Mouse (Mus musculus) E14TG2a.4 (cell line): ENCODE measurements at regions not wholly inside any gene's neighbourhood (a gene's known extent, or its start where the extent isn't known, plus 50 kb on each side); places are given as distances from the start of the nearest gene placed in this dataset.
A peak's percentile ranks its signal among the peaks of the same experiment; 100 is the strongest.

ENCODE experiments used
- H3K27me3 ChIP-seq: 2 replicates; pipeline ENCODE4 v1.6.1; 2014; ENCODE audit warnings: low read length, control low read depth; ENCODE audit not compliant: insufficient read depth
- H3K36me3 ChIP-seq: 2 replicates; pipeline ENCODE4 v1.6.1; 2014; ENCODE audit warnings: low read length, control low read depth; ENCODE audit not compliant: insufficient read depth
- H3K4me1 ChIP-seq: replicated peaks from 2 replicates; pipeline ENCODE4 v1.6.1; 2014; ENCODE audit warnings: low read depth, low read length, control low read depth
- H3K4me3 ChIP-seq: replicated peaks from 2 replicates; pipeline ENCODE4 v1.5.1; 2014; ENCODE audit warnings: mild to moderate bottlenecking, low read length
- H3K9me3 ChIP-seq: 2 replicates; pipeline ENCODE4 v1.6.1; 2014; ENCODE audit warnings: low read length, control low read depth
- CTCF ChIP-seq: conservative IDR thresholded peaks from 2 replicates; pipeline ENCODE4 v1.5.1; 2014; ENCODE audit warnings: low read length
- NANOG ChIP-seq: IDR thresholded peaks from 2 replicates; pipeline ENCODE4 v1.6.1; 2014; ENCODE audit warnings: borderline replicate concordance, low read length, mixed read lengths
- POU5F1 ChIP-seq: IDR thresholded peaks from 2 replicates; pipeline ENCODE4 v1.6.1; 2014; ENCODE audit warnings: low read length, borderline replicate concordance

DNA sequence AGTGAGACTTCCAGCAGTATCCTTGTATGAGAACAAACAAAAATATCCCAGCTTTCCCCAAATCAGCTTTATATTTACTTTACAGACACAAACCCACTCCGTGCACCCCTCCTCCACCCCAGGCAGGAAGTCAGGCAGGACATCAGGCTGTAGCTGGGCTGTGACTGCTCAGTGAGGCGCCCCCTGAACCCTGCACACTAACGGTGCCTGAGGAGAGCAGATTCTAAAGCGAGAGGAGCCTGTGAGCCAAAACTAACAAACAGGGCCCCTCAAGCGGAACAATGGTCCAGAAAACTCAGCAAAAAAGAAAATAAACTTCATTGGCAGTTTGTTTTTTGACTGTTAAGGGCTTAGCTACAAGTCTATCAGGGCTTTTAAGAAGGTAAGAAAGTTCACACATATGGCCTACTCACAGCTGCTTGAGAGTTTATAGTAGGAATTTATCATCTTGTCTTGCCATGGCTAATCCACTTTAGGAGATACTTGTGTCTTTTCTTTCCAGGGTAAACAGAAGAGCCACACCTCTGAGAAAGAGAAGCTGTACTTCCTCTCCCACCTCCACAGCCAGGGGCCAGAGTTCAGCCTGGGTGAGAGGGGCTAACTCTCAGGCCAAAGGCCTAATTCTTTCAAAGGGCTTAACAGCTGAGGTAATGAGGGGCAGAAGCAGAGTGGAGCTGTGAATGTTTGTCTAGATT lies 1628.2 kb downstream of the 4930444P10Rik start:
- Histone ChIP-seq H3K27me3 (no peaks in the 10 kb centered on the region), H3K36me3 (no peaks in the 10 kb centered on the region), H3K9me3 (peaks cover 3% of the 10 kb centered on the region; the same call in 1 of the 2 replicates), H3K4me3 (no peak overlapping the region), H3K4me1 (peaks cover 33% of the 10 kb centered on the region)
- no peak for TF ChIP-seq NANOG
- TF ChIP-seq POU5F1 = no peak
- TF ChIP-seq CTCF = no peak

DNA sequence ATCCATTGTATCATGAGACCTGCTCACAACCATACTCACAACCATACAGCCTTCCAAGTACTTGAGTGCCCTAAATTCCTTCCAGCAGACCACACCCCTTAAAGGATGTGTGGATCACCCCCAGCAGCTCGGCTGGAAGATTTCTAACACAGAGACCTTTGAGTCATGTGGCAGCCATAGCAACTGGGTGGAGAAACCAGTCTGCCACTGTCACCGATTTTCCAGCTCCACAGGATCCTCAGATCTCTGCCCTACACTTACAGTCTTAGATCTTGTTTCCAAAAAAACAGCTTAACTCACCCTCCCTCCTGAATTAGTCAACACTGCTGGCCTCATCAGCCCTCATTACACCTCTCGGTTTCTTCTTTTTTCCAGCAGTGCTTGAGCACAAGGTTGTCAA lies 1630.6 kb downstream of the 4930444P10Rik start:
- H3K4me1 ChIP-seq = peaks cover 19% of the 10 kb centered on the region
- H3K36me3 ChIP-seq = no peaks in the 10 kb centered on the region
- no peaks in the 10 kb centered on the region for H3K9me3 ChIP-seq
- no peaks in the 10 kb centered on the region for H3K27me3 ChIP-seq
- TF ChIP-seq CTCF (no peak), NANOG (no peak), POU5F1 (no peak)
- H3K4me3 ChIP-seq = no peak overlapping the region

DNA sequence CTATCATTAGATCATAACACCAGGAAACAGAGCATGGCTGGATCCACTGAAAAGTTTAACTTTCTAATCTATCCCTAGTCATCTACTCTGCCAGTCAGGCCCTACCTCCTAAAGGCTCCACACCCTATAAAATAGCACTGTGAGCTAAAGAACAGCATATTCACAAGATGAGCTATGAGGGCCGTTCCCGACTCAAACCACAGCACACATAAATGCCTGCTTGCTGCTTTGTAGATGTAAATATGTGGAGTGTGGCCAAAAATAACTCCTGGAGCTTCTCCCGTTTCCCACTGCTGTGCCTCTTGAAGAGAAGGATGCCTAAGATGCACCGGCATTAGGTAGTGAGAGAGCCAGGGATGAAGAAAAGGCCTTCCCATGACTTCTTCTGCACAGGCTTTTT lies 1632.3 kb downstream of the 4930444P10Rik start:
- H3K36me3 ChIP-seq = no peaks in the 10 kb centered on the region
- TF ChIP-seq CTCF = no peak
- no peak for TF ChIP-seq NANOG
- TF ChIP-seq POU5F1 = no peak
- no peaks in the 10 kb centered on the region for H3K27me3 ChIP-seq
- no peaks in the 10 kb centered on the region for H3K9me3 ChIP-seq
- H3K4me3 ChIP-seq = no peak overlapping the region
- peaks cover 19% of the 10 kb centered on the region for H3K4me1 ChIP-seq

DNA sequence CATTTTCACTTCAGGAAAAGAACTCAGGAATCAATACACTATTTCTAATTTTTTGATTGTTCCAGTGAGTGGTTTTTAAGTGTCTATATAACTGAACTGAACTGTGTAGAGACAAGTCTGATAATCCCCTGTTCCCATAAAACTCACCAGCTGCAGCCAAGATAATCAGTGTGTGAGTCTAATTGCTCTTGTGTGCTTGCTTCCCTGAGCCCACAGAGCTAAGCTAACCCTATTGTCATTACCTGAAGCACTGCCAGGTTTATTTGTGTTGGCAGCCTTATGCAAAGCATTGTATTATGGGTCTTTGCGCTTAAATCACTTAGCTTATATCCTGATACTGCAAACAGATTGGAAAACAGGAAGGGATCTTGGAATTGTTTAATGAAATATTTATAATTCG lies 1663.8 kb downstream of the 4930444P10Rik start:
- Histone ChIP-seq H3K36me3 (no peaks in the 10 kb centered on the region), H3K27me3 (no peaks in the 10 kb centered on the region), H3K4me3 (no peak overlapping the region), H3K4me1 (no peaks in the 10 kb centered on the region), H3K9me3 (no peaks in the 10 kb centered on the region)
- TF ChIP-seq POU5F1 (no peak), NANOG (no peak), CTCF (no peak)

DNA sequence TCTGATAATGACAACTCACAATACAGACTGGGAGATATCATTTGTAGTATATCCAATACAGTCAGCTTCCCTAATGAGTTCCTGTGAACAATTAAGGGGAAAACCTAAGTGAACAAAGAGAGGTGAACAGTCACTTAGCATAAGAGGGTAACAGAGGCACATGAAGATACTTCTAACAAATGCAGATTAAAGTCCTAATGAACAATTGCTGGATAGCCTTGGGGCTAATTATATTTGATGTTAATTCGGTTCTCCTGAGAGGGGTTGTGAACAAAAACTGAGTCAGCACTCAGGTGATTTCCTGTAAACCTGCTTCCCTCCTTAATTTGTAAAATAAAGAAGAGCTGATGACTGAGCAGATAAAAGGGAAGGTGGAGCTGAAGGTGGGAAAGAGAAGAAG lies 1672.1 kb downstream of the 4930444P10Rik start:
- TF ChIP-seq NANOG = peak; percentile 65
- no peak for TF ChIP-seq POU5F1
- H3K9me3 ChIP-seq = no peaks in the 10 kb centered on the region
- H3K27me3 ChIP-seq = no peaks in the 10 kb centered on the region
- no peak overlapping the region for H3K4me3 ChIP-seq
- no peaks in the 10 kb centered on the region for H3K36me3 ChIP-seq
- H3K4me1 ChIP-seq = peaks cover 36% of the 10 kb centered on the region

DNA sequence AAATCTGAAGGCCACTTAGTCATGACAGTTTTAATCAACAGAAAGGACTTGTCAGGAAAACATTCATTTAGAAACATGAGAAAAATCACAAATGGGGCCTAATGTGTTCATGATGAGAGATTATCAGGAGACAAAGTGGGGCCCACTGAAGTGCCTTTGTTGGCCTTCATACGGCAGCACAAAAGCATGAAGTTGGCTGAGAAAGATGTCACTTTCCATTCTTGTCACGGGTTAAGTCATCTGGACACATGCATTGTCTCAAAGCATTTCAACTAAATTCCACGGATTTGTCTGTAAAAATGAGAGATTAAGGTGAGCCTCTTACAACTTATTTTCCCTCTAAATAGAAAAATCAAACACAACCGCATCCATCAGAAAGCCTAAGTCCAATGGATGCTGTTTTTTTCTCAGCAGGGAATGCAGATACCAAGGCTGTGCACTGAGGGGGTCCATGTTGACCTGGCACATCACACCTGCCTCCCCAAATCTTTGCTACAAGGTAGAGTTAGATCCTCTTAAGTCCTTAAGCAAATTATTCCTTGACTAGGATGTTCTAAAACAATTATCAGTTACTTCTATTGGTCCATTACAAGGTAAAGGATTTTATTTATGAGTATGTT lies 1679.2 kb downstream of the 4930444P10Rik start:
- Histone ChIP-seq H3K27me3 (no peaks in the 10 kb centered on the region), H3K9me3 (no peaks in the 10 kb centered on the region), H3K4me3 (no peak overlapping the region), H3K36me3 (no peaks in the 10 kb centered on the region), H3K4me1 (no peaks in the 10 kb centered on the region)
- TF ChIP-seq CTCF (no peak), NANOG (no peak)

DNA sequence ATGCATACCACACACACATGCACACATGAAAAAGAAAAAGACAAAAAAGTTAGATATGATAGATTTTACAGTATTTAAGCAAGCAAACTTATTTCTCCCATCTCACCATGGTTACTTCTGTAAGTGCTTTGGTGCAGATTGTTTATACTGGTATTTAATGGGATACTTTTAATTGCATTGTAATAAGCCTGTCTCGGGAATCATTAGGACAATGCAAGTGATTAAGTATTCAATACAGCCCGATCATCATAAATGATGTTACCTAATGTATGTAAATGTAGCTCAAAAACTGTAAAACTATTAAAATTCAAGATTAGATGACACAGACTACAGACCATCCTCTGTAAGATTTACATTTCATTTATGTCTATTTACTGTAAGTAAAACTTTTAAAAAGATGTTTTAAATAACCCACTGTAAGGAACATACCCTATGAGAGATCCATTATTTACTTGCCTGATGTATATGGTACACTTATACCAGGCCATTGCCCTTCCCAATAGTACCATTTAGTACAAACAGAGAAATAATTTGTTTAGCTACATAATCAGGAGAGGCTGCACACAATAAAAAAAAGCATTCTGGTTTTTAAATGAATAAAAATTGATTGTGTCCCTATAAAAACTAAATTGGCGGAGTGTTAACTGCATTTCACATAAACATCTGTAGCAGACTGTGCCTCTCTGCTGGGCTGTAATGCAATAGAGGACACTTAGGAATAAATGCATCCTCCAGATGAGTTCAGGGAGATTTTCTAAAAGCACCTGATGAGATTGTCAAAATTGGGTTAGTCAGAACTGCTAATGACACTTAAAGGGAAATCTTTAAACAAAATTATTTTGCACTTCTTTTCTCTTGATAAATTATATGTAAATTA lies 1722.9 kb downstream of the 4930444P10Rik start:
- Histone ChIP-seq H3K27me3 (no peaks in the 10 kb centered on the region), H3K36me3 (no peaks in the 10 kb centered on the region), H3K4me3 (no peak overlapping the region), H3K4me1 (no peaks in the 10 kb centered on the region), H3K9me3 (no peaks in the 10 kb centered on the region)
- TF ChIP-seq POU5F1 = no peak

DNA sequence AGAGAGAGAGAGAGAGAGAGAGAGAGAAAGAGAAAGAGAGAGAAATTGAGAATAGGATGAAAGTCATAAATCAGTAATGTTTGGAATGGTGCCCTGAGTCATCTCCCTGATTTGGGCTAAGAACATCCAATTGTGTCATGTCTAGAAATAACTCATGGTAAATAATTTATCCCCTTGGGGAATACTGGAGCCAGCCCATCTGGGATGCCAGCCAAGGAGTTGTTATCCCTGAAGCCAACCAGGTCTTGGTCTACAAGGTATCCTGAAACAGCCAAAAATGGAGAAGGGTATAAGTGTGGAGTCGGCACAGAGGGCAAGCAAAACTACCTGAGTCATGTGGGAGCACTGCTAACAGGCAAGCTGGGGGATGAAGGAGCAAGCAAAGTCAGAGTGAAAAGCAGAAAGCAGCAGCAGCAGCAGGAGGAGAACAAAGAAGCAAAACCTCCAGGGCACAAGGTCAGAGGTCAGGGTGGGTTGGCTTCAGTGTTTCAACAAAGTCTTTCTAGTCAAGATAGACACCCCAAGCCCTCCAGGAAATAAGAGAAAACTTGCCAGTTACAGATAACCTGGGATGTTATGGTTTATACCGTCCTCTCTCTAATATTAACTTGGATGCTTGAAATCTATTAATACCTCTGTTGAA lies 1733.0 kb downstream of the 4930444P10Rik start:
- H3K4me1 ChIP-seq = no peaks in the 10 kb centered on the region
- H3K9me3 ChIP-seq = no peaks in the 10 kb centered on the region
- TF ChIP-seq POU5F1 (no peak), CTCF (no peak), NANOG (no peak)
- no peaks in the 10 kb centered on the region for H3K36me3 ChIP-seq
- H3K4me3 ChIP-seq = no peak overlapping the region
- no peaks in the 10 kb centered on the region for H3K27me3 ChIP-seq
